Mouse (Mus musculus): ENCODE measurements around the gene Cpne4. TPM values are rescaled to one million over a fixed set of nuclear protein-coding genes. Genes with fewer than 3 reads are reported as not detected.

Cpne4 gene
- polyA plus RNA-seq, 1 experiment from 2014 or later: 0.10 TPM

DNA sequence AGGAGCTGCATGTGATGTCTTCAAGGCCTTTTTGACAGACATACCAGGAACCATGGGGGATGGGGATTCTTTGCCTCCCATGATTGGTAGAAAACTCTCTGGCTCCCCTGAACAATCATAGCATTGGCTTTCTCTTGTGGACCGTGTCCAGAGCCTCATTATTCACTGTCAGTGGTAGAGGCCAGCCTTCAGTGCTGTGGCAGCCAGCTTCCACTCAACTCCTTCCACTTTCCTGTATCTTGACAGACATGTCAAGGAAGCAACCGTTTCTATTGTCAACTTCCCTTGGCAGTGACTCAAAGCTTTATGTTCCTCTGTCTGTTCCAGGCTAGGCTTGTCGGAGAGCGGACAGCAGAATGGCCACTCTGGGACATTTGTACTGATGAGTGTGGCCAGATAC, 112.7 kb downstream of the Cpne4 start:
- no peak overlapping the region for H3K27ac ChIP-seq (ENCODE audit: low read length)
- no peak for ATAC-seq (ENCODE audit: low FRiP score, low TSS enrichment)
- no peak overlapping the region for H3K4me2 ChIP-seq (replicated peaks; ENCODE audit: low read depth, low read length)
- no peaks in the 10 kb centered on the region for H3K4me1 ChIP-seq (ENCODE audit: insufficient read depth, low read length)
- H3K36me3 ChIP-seq (ENCODE audit: insufficient read depth, low read length): no peaks in the 10 kb centered on the region
- H3K27me3 ChIP-seq (ENCODE audit: insufficient read depth, low read length): no peaks in the 10 kb centered on the region
- no peaks in the 10 kb centered on the region for H3K9me3 ChIP-seq (ENCODE audit: low read length)
- H3K9ac ChIP-seq (replicated peaks; ENCODE audit: low read length): no peak overlapping the region
- 56% methylated on average over 4 of the region's 4 CpGs for WGBS
- H3K4me3 ChIP-seq (ENCODE audit: low read length): no peak overlapping the region

DNA sequence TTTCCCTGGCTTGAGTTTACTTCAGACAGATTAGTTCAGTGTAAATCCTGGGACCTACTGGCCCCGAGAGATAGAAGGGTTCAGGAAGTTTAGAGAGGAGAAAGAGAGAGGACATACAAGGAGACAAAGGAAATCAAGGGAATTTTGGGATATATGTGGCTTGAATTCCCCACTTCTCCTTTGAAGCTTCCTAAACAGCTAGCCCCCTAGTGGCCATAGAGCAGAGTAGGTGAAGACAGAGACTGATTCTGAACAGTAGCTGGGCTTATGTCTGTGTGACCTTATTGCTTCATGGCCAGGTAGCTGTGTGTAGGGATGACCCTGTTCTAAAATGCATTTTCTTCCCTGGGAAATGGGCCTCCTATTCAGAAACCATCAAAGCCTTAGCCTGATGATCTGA, 129.6 kb downstream of the Cpne4 start:
- no peak overlapping the region for H3K4me2 ChIP-seq (replicated peaks; ENCODE audit: low read depth, low read length)
- no peaks in the 10 kb centered on the region for H3K27me3 ChIP-seq (ENCODE audit: insufficient read depth, low read length)
- H3K4me3 ChIP-seq (ENCODE audit: low read length): no peak overlapping the region
- no peaks in the 10 kb centered on the region for H3K4me1 ChIP-seq (ENCODE audit: insufficient read depth, low read length)
- ATAC-seq (ENCODE audit: low FRiP score, low TSS enrichment): no peak
- H3K27ac ChIP-seq (ENCODE audit: low read length): no peak overlapping the region
- no peaks in the 10 kb centered on the region for H3K9me3 ChIP-seq (ENCODE audit: low read length)
- H3K36me3 ChIP-seq (ENCODE audit: insufficient read depth, low read length): no peaks in the 10 kb centered on the region
- WGBS: 58% methylated on average over 1 of the region's 1 CpGs
- no peak overlapping the region for H3K9ac ChIP-seq (replicated peaks; ENCODE audit: low read length)

DNA sequence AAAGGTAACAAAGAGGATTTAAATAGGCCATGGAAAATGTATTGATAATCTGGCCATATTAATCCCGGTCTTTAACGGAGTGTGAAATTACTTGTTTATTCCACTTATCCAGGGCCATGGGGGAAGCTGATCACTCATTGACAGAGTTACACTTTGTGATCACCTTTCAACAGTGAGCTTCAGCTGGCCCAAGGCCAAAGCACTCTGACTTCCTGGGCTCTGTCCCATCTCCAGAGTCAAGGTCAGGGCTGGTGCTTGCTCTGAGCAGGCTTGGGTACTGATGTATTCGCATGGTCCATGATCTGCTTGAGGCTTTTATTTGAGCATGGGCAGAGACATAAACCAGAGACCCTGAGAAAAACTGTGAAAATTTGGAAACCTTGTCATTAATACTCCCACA, 131.5 kb downstream of the Cpne4 start:
- Histone ChIP-seq H3K4me1 (ENCODE audit: insufficient read depth, low read length) (no peaks in the 10 kb centered on the region), H3K4me2 (replicated peaks; ENCODE audit: low read depth, low read length) (no peak overlapping the region), H3K9me3 (ENCODE audit: low read length) (no peaks in the 10 kb centered on the region), H3K27ac (ENCODE audit: low read length) (no peak overlapping the region), H3K4me3 (ENCODE audit: low read length) (no peak overlapping the region), H3K36me3 (ENCODE audit: insufficient read depth, low read length) (no peaks in the 10 kb centered on the region), H3K9ac (replicated peaks; ENCODE audit: low read length) (no peak overlapping the region), H3K27me3 (ENCODE audit: insufficient read depth, low read length) (no peaks in the 10 kb centered on the region)
- 87% methylated on average over 3 of the region's 3 CpGs for WGBS
- no peak for ATAC-seq (ENCODE audit: low FRiP score, low TSS enrichment)

- Histone ChIP-seq H3K4me2 (replicated peaks; ENCODE audit: low read depth, low read length) (no peak overlapping the region), H3K27me3 (ENCODE audit: insufficient read depth, low read length) (no peaks in the 10 kb centered on the region), H3K4me1 (ENCODE audit: insufficient read depth, low read length) (no peaks in the 10 kb centered on the region), H3K9me3 (ENCODE audit: low read length) (no peaks in the 10 kb centered on the region), H3K9ac (replicated peaks; ENCODE audit: low read length) (no peak overlapping the region), H3K36me3 (ENCODE audit: insufficient read depth, low read length) (no peaks in the 10 kb centered on the region), H3K4me3 (ENCODE audit: low read length) (no peak overlapping the region), H3K27ac (ENCODE audit: low read length) (no peak overlapping the region)
- WGBS: 59% methylated on average over 3 of the region's 3 CpGs
- no peak for ATAC-seq (ENCODE audit: low FRiP score, low TSS enrichment)
Measured at GRCm38 (mm10) chr9:104687051-104687450, 140.0 kb downstream of the Cpne4 start.

- H3K36me3 ChIP-seq (ENCODE audit: insufficient read depth, low read length): no peaks in the 10 kb centered on the region
Measured at GRCm38 (mm10) chr9:104693145-104693544, 146.1 kb downstream of the Cpne4 start.

GRCm38 (mm10) chr9:104710831-104711230, 163.7 kb downstream of the Cpne4 start:
- WGBS: 91% methylated on average over 5 of the region's 5 CpGs
- Histone ChIP-seq H3K9me3 (ENCODE audit: low read length) (no peaks in the 10 kb centered on the region), H3K27me3 (ENCODE audit: insufficient read depth, low read length) (no peaks in the 10 kb centered on the region), H3K4me1 (ENCODE audit: insufficient read depth, low read length) (no peaks in the 10 kb centered on the region), H3K36me3 (ENCODE audit: insufficient read depth, low read length) (no peaks in the 10 kb centered on the region), H3K4me3 (ENCODE audit: low read length) (no peak overlapping the region), H3K27ac (ENCODE audit: low read length) (no peak overlapping the region), H3K9ac (replicated peaks; ENCODE audit: low read length) (no peak overlapping the region), H3K4me2 (replicated peaks; ENCODE audit: low read depth, low read length) (no peak overlapping the region)
- ATAC-seq (ENCODE audit: low FRiP score, low TSS enrichment): no peak

More at GRCm38 (mm10) chr9:104693145-104693544, 146.1 kb downstream of the Cpne4 start:
- no peaks in the 10 kb centered on the region for H3K9me3 ChIP-seq (ENCODE audit: low read length)
- no peak overlapping the region for H3K4me3 ChIP-seq (ENCODE audit: low read length)
- H3K4me2 ChIP-seq (replicated peaks; ENCODE audit: low read depth, low read length): no peak overlapping the region
- H3K9ac ChIP-seq (replicated peaks; ENCODE audit: low read length): no peak overlapping the region
- no peaks in the 10 kb centered on the region for H3K4me1 ChIP-seq (ENCODE audit: insufficient read depth, low read length)
- no peaks in the 10 kb centered on the region for H3K27me3 ChIP-seq (ENCODE audit: insufficient read depth, low read length)
- WGBS: 48% methylated on average over 2 of the region's 2 CpGs
- H3K27ac ChIP-seq (ENCODE audit: low read length): no peak overlapping the region
- no peak for ATAC-seq (ENCODE audit: low FRiP score, low TSS enrichment)

- Histone ChIP-seq H3K9ac (replicated peaks; ENCODE audit: low read length) (no peak overlapping the region), H3K27ac (ENCODE audit: low read length) (no peak overlapping the region), H3K4me1 (ENCODE audit: insufficient read depth, low read length) (no peaks in the 10 kb centered on the region), H3K9me3 (ENCODE audit: low read length) (peaks cover 9% of the 10 kb centered on the region; the same call in 1 of the 2 replicates), H3K27me3 (ENCODE audit: insufficient read depth, low read length) (no peaks in the 10 kb centered on the region), H3K36me3 (ENCODE audit: insufficient read depth, low read length) (no peaks in the 10 kb centered on the region), H3K4me3 (ENCODE audit: low read length) (no peak overlapping the region), H3K4me2 (replicated peaks; ENCODE audit: low read depth, low read length) (no peak overlapping the region)
- ATAC-seq (ENCODE audit: low FRiP score, low TSS enrichment): no peak
- 68% methylated on average over 2 of the region's 2 CpGs for WGBS
Measured at GRCm38 (mm10) chr9:104725311-104725710, 178.2 kb downstream of the Cpne4 start.

DNA sequence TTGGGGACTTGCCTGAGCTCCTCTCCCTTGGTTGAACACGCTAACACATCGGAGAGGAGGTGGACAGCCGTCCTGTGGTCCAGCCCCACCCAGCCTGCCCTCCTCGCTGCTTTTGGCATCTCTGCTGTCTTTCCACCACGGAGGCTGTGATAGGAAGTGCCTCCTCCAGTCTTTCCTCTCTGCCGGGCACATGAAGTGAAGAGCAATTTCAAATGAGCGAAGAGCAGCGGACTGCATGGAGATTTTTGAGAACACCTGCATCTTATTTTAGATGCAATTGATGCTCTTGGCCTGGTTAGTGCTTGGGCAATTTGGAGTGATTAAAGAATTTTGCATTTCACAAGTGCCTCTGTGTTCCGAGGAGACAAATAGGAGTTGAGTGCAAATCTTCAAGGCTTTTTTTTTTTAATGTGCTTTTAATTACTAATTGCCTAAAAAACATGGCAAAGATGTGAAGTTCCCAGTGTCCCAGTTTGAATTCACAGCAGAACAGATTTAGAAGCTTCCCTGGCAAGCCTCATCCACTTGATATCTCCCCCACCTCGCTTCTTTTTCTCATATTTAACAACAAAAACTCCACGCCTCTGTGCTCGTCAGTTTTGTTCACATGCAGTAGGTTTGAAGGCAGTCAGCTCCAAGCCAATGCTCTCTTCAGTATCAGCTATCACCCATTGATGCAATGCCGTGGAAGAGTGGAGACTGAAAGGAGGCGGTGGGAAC, 195.7 kb downstream of the Cpne4 start:
- Histone ChIP-seq H3K4me2 (replicated peaks; ENCODE audit: low read depth, low read length) (no peak overlapping the region), H3K27me3 (ENCODE audit: insufficient read depth, low read length) (no peaks in the 10 kb centered on the region), H3K9ac (replicated peaks; ENCODE audit: low read length) (no peak overlapping the region), H3K9me3 (ENCODE audit: low read length) (no peaks in the 10 kb centered on the region), H3K4me1 (ENCODE audit: insufficient read depth, low read length) (no peaks in the 10 kb centered on the region), H3K36me3 (ENCODE audit: insufficient read depth, low read length) (no peaks in the 10 kb centered on the region), H3K27ac (ENCODE audit: low read length) (no peak overlapping the region), H3K4me3 (ENCODE audit: low read length) (no peak overlapping the region)
- WGBS: 81% methylated on average over 14 of the region's 14 CpGs
- no peak for ATAC-seq (ENCODE audit: low FRiP score, low TSS enrichment)

DNA sequence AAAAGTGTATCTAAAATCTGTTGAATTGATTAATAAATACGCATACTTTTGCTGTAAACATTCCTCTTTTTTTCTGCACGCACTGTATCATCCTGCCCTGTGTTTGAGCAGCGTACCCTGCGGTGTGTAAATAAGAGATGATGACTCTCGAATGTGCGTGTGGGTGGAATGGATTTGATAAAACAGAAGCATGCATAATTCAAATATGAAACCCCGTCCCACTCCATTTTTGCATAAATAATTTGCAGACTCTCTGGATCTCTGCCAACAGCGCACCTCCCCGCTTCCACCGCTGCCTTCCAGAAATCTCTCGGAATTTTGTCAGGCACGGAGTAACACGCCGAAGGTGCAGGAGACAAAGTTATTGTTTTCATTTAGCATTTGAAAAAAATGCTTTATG, 208.4 kb downstream of the Cpne4 start:
- WGBS: 78% methylated on average over 14 of the region's 14 CpGs
- Histone ChIP-seq H3K27ac (ENCODE audit: low read length) (no peak overlapping the region), H3K36me3 (ENCODE audit: insufficient read depth, low read length) (no peaks in the 10 kb centered on the region), H3K9ac (replicated peaks; ENCODE audit: low read length) (no peak overlapping the region), H3K4me1 (ENCODE audit: insufficient read depth, low read length) (no peaks in the 10 kb centered on the region), H3K4me2 (replicated peaks; ENCODE audit: low read depth, low read length) (no peak overlapping the region), H3K9me3 (ENCODE audit: low read length) (no peaks in the 10 kb centered on the region), H3K27me3 (ENCODE audit: insufficient read depth, low read length) (no peaks in the 10 kb centered on the region), H3K4me3 (ENCODE audit: low read length) (no peak overlapping the region)
- no peak for ATAC-seq (ENCODE audit: low FRiP score, low TSS enrichment)

GRCm38 (mm10) chr9:104760031-104760430, 212.9 kb downstream of the Cpne4 start:
- Histone ChIP-seq H3K9me3 (ENCODE audit: low read length) (no peaks in the 10 kb centered on the region), H3K9ac (replicated peaks; ENCODE audit: low read length) (no peak overlapping the region), H3K4me1 (ENCODE audit: insufficient read depth, low read length) (no peaks in the 10 kb centered on the region), H3K27me3 (ENCODE audit: insufficient read depth, low read length) (no peaks in the 10 kb centered on the region), H3K4me3 (ENCODE audit: low read length) (no peak overlapping the region), H3K36me3 (ENCODE audit: insufficient read depth, low read length) (no peaks in the 10 kb centered on the region), H3K4me2 (replicated peaks; ENCODE audit: low read depth, low read length) (no peak overlapping the region), H3K27ac (ENCODE audit: low read length) (no peak overlapping the region)
- no peak for ATAC-seq (ENCODE audit: low FRiP score, low TSS enrichment)
- WGBS: 91% methylated on average over 7 of the region's 7 CpGs
